Mouse (Mus musculus) cerebellum, adult (tissue): ENCODE measurements around the gene Bmp5.
A peak's percentile ranks its signal among the peaks of the same experiment; 100 is the strongest.
"Not testable (repeated sequence)": the region's sequence is repeated elsewhere in the genome, so short reads cannot be mapped to it uniquely, and the experiment has no call there.

Source experiments
- ATAC-seq: cut with Nextera tagmentation; 2 replicates; pipeline ENCODE4 v1.9.2; 2017; ENCODE audit warnings: mild to moderate bottlenecking, moderate library complexity, mixed read lengths; ENCODE audit not compliant: insufficient number of reproducible peaks, low FRiP score, low TSS enrichment

Bmp5 gene

DNA sequence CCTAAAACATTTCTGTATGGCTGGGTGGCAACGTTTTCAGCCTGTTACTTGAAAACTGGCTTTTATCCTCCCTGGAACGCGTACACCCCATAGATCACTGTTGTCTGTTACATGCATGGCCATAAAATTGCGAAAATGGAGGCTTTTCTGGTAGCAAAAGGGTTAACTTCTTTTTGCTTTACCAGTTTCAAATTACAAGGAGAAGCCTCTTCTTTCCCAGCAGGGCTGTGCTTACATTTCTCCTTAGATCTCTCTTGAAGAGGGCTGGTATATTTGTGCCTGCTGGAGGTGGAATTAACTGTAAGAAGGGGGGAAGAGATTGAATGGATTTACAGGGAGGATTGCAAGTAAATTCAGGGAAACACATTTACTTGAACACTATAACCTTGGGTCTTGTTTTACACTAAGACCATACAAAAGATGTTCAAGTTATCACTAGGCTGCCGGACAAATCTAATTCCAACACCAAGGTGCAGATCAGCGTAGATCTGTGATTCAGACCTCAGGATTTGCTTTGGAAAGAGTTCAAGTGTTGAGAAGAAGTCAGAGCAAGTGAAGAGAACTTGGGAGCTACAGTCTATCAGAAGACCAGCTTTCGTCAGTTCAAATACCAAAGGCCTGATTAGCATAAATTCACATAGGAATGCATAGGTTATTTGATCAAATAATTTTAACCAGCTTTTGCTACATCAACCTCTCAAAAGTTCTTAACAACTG lies at the start of gene Bmp5:
Gene Bmp5 (plus strand): TSS at position 236 of the 717 bp plus-strand sequence.
- no peak for ATAC-seq

- ATAC-seq, result no peak
Measured at GRCm38 (mm10) chr9:75760075-75760474, 15.1 kb upstream of the Bmp5 start.

GRCm38 (mm10) chr9:75761567-75761966 lies 13.6 kb upstream of the Bmp5 start:
- ATAC-seq, result no peak

- ATAC-seq, result no peak
Measured at GRCm38 (mm10) chr9:75762487-75762886, 12.7 kb upstream of the Bmp5 start.

DNA sequence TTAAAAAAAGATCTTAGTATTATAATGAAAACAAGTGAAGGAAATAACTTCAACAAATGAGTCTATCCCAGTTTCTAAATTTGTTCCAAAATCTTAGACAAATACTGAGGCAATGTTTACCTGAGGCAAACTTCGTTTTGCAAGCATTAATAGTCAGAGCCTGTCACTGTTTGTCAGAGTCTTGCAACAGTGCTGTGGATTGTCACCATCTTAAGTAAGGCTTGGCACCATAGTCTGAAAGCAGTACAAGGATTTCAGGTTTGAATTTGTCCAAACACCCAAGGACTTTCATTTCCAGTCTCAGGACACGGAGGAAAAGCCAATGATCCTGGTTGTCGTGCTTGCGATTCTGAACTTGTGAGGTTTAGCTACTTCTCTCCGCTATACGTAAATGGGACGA lies 10.4 kb upstream of the Bmp5 start:
- ATAC-seq, result no peak

GRCm38 (mm10) chr9:75766521-75766920 lies 8.6 kb upstream of the Bmp5 start:
- no peak for ATAC-seq

GRCm38 (mm10) chr9:75769042-75769441 lies 6.1 kb upstream of the Bmp5 start:
- ATAC-seq, result no peak

GRCm38 (mm10) chr9:75776153-75776552 lies 989 bp downstream of the Bmp5 start:
- ATAC-seq, result no peak

GRCm38 (mm10) chr9:75778762-75779346 lies 3.7 kb downstream of the Bmp5 start:
- ATAC-seq, result no peak

- no peak for ATAC-seq
Measured at GRCm38 (mm10) chr9:75780558-75781276, 5.6 kb downstream of the Bmp5 start.

- no peak for ATAC-seq
Measured at GRCm38 (mm10) chr9:75781600-75781999, 6.4 kb downstream of the Bmp5 start.

DNA sequence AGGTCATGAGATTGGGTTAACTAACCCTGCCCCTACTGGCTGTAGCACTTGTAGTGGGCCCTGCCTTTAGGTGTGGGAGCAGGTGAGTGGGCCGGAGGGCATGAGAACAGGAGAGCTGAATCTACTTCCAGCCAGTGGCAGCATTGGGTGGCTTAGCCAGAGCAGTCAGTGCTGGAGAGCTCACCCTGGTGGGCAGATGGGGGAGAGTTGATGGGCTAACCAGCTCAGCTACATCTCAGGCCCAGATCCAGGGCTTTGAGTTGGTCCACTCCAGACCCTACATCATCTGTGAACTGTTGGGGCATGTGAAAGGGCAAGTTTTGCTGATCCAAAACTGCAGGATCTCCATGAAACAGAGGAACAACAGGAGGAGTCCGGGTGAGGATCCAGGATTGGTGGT lies 8.4 kb downstream of the Bmp5 start:
- no peak for ATAC-seq

GRCm38 (mm10) chr9:75785959-75786358 lies 10.8 kb downstream of the Bmp5 start:
- ATAC-seq, result peak; percentile 81; the same call in 1 of the 2 replicates

DNA sequence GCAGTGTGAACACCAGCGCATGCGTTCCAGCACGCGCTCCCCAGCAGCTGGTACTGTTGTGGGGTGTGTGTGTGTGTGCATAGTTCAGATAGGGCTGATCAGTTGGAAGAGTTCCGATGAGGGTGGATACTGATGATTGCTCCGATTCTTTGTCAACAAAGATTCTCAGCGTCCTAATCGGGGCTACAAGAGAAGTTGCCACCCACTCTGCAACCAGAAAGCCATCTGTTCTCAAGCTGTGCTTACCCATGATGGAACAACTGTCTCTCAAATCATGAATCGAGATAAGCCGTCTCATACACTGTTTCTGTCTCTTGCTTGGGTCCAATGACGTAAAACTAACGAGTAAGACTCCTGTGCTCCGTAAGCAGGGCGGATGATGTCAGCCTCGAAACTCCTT lies 12.0 kb downstream of the Bmp5 start:
- no peak for ATAC-seq

DNA sequence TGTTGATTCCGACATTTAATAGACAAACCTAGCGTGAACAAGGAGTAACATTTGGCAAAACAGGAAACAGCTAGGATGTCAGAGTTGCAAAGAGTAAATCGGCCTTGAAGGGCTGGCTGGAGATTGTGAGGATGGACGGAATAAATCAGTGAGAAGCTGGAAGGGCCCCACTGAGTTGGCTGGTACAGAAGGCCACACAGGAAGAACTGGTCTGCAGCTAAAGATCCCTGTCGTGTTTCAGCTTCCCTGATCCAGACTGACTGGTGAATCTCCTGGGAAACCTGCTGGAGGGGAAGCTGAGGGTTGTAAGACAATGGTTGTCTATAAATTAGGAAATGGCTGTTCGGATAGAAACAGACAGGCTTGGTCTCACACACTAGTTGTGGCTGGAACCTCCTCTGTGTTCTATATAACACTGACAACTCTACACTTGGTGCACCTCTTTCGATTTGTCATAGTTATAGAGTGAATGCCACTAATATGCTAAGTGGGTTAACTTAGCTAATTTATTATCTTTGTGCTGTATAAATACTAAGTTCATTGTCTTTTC lies 14.8 kb downstream of the Bmp5 start:
- no peak for ATAC-seq

GRCm38 (mm10) chr9:75804940-75805339 lies 29.8 kb downstream of the Bmp5 start:
- no peak for ATAC-seq

DNA sequence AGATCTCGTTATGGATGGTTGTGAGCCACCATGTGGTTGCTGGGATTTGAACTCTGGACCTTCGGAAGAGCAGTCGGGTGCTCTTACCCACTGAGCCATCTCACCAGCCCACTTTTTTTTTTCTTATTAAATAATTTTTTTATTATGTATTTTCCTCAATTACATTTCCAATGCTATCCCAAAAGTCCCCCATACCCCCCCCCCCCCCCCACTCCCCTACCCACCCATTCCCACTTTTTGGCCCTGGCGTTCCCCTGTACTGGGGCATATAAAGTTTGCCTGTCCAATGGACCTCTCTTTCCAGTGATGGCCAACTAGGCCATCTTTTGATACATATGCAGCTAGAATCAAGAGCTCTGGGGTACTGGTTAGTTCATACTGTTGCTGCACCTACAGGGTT lies 33.0 kb downstream of the Bmp5 start:
- ATAC-seq, result not testable (repeated sequence)

DNA sequence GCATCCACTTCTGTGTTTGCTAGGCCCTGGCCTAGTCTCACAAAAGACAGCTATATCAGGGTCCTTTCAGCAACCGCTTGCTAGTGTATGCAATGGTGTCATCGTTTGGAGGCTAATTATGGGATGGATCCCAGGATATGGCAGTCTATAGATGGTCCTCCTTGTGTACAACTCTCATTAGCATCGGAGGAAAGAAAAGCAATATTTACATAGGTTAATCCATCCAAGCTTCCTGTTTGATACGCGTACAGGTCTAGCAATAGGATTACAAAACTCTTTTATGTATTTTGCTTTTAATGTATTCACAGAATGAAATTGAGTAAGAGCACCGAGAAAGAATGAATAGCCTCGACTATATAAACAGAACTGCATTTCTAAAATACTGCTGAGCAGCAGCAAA lies 33.5 kb downstream of the Bmp5 start:
- ATAC-seq, result no peak

GRCm38 (mm10) chr9:75815161-75815560 lies 40.0 kb downstream of the Bmp5 start:
- no peak for ATAC-seq

GRCm38 (mm10) chr9:75818400-75818799 lies 43.2 kb downstream of the Bmp5 start:
- ATAC-seq, result no peak

DNA sequence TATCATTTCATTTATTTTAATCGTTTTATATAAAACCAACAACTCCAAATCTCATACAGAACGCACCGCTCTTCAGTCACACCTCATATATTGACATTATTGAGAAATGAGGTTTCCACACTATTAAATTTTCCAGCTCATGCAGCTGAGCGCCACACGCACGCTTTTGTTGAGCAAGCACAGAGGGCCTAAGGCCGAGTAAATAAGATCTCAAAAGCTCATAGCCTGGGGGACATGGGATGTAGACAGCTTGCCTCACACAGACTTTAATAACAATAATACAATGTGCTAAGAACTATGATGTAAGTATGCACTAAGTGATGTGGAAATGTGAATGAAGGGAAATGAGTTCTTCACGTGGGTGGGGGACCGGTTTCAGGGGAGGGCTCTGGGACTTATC lies 57.3 kb downstream of the Bmp5 start:
- ATAC-seq, result no peak
